Mouse (Mus musculus): ENCODE results near the gene Gm45062.

Gm45062 gene

GRCm38 (mm10) chr6:8368198-8368864, 109.1 kb downstream of the Gm45062 start:
- no peak for DNase-seq (ENCODE audit: low spot score)

- DNase-seq (ENCODE audit: low spot score), result no peak
Measured at GRCm38 (mm10) chr6:8370624-8371023, 111.4 kb downstream of the Gm45062 start.

DNA sequence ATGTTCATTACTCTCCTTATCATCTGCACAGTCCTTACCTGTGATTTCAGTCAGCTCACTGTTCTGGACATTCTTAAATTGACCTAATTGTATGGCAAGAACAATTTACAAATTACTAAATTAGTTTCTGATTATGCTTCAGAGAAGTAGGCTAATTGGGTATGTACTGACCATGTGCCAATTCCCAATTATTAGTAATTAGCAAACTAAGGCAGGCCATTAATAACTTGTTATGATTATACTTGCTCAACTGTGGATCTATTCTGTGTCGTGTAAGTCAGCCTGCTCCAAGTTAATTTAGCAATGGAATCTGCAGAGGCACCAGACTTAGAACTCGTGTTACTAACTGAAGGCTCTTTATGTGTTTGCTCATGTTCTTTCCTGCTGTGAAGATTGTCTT, 113.8 kb downstream of the Gm45062 start:
- no peak for DNase-seq (ENCODE audit: low spot score)

DNA sequence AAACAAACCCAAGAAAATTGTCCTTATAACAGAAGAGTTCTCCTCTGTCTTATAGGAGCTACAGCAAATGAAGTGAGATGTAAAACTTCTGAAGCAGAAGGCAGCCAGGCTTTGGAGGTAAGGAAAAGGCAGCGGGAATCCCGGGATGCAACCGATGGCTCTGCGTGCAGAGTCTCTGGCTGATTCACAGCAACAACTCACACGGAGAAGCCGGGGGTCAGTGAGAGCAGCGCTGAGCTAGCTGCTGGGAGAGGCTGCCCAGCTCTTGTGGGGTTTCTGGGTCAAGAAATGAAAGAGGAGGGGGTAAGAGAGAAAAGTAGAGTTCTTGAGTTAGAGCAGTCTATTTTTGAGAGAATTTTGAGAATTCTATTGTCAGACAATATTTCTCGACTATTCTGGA, 114.6 kb downstream of the Gm45062 start:
- no peak for DNase-seq (ENCODE audit: low spot score)

- no peak for DNase-seq (ENCODE audit: low spot score)
Measured at GRCm38 (mm10) chr6:8374290-8374689, 115.0 kb downstream of the Gm45062 start.

- no peak for DNase-seq (ENCODE audit: low spot score)
Measured at GRCm38 (mm10) chr6:8374712-8375111, 115.5 kb downstream of the Gm45062 start.

DNA sequence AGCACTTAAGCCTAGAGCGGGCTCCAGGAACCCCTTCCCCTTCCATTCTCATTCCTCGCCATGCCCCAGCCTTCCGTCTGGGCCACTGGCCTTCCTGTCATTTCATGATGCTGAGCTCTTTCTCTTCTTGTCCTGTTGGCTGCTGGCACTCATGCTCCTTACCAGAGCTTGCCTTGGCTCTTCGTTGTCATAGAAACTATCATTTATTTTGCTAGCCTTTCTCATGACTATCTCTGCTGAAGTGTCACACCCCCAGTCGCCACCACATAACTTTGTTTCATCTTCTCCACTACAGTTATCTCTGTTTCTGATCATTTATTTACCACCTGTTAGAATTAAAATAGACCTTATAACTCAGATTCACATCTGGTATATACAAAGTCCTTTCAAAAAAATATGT, 117.1 kb downstream of the Gm45062 start:
- DNase-seq (ENCODE audit: low spot score), result no peak

GRCm38 (mm10) chr6:8377667-8378066, 118.4 kb downstream of the Gm45062 start:
- no peak for DNase-seq (ENCODE audit: low spot score)

DNA sequence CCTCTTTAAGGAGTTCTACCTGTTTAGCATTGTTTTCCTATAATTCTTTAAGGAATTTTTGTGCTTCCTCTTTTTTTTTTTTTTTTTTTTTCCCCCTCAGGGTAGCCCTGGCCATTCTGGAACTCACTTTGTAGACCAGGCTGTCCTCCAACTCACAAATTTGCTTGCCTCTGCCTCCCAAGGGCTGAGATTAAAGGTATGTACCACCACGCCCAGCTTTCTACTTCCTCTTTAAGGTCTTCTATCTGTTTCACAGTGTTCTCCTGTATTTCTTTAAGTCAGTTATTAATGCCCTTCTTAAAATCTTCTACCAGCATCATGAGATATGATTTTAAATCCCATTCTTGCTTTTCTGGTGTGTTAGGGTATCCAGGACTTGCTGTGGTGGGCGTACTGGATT, 130.1 kb downstream of the Gm45062 start:
- DNase-seq (ENCODE audit: low spot score), result no peak

- DNase-seq (ENCODE audit: low spot score), result no peak
Measured at GRCm38 (mm10) chr6:8390296-8390695, 131.0 kb downstream of the Gm45062 start.

DNA sequence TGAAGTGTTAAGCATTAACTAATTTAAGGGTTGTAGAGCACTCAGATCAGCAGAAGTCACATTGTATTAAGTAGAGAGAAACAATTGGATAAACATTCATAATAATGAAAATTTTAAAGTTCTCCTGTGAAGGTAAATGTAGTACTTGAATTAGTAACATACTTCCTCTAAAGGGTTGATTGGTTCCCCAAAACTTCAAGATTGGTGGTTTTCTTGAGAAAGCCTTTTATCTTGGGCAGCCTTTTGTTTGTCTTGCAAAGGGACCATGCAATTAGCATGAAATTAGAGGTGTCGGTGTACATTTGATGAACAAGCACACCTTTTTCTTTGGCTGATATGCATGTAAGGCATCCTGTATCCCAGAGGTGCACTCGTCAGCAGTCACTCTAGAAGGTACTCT, 131.7 kb downstream of the Gm45062 start:
- no peak for DNase-seq (ENCODE audit: low spot score)

- no peak for DNase-seq (ENCODE audit: low spot score)
Measured at GRCm38 (mm10) chr6:8393029-8393428, 133.8 kb downstream of the Gm45062 start.

- no peak for DNase-seq (ENCODE audit: low spot score)
Measured at GRCm38 (mm10) chr6:8394044-8394443, 134.8 kb downstream of the Gm45062 start.

DNA sequence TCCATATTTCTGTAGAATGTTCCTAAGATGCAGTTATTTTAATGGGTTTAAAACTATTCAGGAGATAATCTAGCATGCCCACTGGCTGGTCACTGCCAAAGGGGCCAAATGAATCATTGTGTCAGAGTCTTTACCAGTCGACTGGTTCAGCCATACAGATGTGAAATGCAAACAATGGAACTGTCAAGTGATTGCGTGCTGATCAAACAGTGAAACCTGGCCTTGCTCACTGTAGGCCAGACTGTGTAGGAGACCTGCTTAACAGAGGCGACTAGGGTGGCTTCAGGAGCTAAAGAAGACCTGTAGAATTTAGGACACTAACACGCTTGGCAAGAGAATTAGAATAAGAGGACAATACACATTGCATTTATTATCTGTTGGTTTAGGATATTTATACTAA, 135.8 kb downstream of the Gm45062 start:
- no peak for DNase-seq (ENCODE audit: low spot score)

DNA sequence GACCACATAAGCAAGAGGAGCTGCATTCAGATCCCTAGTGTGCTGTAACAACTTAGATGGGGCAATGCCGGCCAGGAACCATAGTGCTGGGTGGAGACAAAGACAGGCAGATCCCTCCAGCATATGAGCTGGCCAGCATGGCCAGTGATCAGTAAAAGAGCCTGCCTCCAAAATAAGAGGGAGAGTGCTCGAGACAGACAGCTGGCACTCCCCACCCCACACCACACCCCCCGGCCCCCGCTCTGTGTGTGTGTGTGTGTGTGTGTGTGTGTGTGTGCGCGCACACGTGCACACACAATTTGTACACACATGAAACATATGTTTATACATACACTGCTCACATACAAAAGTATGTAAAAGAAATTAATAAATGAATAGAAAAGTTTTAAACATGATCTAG, 138.0 kb downstream of the Gm45062 start:
- no peak for DNase-seq (ENCODE audit: low spot score)

- no peak for DNase-seq (ENCODE audit: low spot score)
Measured at GRCm38 (mm10) chr6:8399710-8400109, 140.5 kb downstream of the Gm45062 start.

DNA sequence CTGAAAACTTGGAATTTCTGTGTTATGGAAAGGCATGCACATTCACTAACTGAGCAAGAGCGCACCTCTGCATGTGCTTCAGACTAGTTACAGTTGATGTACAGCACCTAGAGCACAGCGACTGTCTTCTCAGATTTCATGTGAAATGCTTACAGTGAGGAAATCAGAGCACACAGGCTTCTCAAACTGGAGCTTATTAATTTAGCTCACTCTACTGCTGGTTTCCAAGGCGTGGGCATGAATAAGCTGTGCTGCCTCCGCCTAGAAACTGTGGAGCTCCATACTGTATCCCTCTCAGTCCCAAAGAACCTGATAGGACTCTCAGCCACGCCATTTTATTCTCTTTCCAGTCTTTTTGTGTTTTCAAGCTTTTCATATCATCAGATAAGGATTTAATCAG, 143.9 kb downstream of the Gm45062 start:
- DNase-seq (ENCODE audit: low spot score), result no peak

DNA sequence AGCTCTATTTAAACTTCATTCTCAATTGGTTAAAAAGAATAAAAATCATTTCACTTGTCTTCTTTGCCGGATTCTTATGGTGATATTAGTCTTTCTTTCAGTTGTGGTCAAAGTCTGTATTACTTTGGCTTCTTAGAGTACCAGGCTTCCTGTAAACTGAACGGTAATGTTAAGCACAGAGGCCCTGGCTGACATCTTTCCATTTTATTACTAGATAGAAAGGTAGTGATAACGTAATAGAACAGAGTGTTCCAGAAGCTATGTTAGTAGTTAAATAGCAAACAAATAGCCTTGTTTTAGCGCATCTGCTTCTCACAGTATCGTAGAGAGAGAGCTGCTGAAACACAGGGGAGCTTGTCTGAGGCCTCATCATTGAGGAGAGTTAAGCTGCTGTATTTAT, 146.6 kb downstream of the Gm45062 start:
- DNase-seq (ENCODE audit: low spot score), result no peak

DNA sequence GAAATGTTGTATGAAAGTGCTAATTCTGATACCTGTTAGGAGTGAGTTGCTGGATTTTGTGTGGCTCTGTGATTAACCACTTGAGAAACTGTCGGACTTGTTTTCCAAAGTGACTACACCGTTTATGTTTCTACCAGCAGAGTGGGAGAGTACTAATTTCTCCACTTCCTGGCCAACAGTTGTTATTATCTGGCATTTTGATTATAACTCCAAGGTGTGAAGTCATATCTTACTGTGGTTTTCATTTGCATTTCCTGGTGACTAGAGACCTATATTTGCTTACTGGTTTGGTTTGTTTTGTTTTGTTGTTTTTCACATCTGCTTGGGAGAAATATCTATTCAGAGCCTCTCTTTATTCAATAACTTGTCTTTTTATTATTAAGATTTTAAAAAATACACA, 149.1 kb downstream of the Gm45062 start:
- DNase-seq (ENCODE audit: low spot score), result no peak

DNA sequence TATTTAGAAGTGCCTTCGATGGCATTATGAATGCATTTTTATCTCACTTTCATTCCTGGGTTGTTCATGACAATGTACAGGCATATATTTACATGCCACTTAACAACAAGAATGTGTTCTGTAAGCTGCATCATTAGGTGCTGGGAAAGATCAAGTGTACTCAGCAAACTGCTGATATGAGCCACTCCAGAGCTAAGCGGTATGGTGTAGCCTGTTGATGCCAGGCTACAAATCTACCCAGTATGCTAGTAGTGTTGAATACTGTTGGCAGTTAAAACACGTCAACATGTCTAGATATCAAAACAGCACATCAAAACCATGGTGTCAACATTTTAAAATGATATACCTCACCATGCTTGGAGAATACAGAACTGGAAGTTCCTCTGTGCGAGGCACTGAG, 150.6 kb downstream of the Gm45062 start:
- no peak for DNase-seq (ENCODE audit: low spot score)

DNA sequence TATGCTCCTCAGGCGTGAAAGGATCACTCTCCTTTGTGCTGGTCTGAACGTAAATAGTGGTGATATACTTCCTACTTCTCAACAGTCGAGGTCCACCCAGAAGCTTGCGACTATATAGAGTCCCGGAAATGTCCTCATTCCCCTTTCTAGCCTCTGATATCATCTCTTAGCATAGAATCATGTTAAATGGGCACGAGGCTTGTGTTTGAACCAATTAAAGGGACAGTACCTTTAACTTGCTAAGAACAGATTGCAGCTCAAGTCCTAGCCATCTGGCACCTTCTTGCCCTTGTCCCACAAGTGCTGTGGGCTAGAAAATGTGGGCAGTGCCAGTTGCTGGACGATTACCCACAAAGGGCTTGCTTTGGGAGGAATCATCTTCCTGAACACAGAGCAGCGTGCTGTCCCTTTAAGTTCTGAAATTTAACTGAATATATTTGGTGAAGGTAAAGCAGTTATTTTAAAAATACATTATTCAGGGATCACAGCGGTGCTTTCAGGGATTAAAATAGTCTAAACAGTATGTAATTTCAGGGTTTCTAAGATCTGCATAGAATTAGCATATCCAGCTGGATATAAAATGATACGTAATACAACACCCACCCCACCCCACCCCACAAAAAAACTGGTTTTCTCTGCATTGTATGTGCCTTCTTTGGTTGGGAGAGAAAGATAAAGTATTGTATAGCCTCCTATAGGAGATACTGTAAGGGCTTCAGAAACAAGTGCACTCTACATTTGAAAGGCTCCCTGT, 153.8 kb downstream of the Gm45062 start:
- DNase-seq (ENCODE audit: low spot score), result no peak

GRCm38 (mm10) chr6:8414020-8414419, 154.8 kb downstream of the Gm45062 start:
- no peak for DNase-seq (ENCODE audit: low spot score)

- DNase-seq (ENCODE audit: low spot score), result no peak
Measured at GRCm38 (mm10) chr6:8415823-8416222, 156.6 kb downstream of the Gm45062 start.
